Mouse (Mus musculus): Measurements from ENCODE around the gene Ints4.

Gene Ints4

GRCm38 (mm10) chr7:97546462-97546861 lies 65.7 kb downstream of the Ints4 start:
- DNase-seq (ENCODE audit: low spot score): no peak

GRCm38 (mm10) chr7:97549301-97549700 lies 68.5 kb downstream of the Ints4 start:
- no peak for DNase-seq (ENCODE audit: low spot score)

GRCm38 (mm10) chr7:97550673-97551072 lies 69.9 kb downstream of the Ints4 start:
- DNase-seq (ENCODE audit: low spot score): no peak

- no peak for DNase-seq (ENCODE audit: low spot score)
These were observed 82.8 kb downstream of the Ints4 start for GRCm38 (mm10) chr7:97563576-97563975.

- DNase-seq (ENCODE audit: low spot score): no peak
These were observed 88.6 kb downstream of the Ints4 start for GRCm38 (mm10) chr7:97569372-97569771.

- DNase-seq (ENCODE audit: low spot score): no peak
These were observed 89.6 kb downstream of the Ints4 start for GRCm38 (mm10) chr7:97570389-97570788.

- DNase-seq (ENCODE audit: low spot score): peak; percentile 29
These were observed 97.8 kb downstream of the Ints4 start for GRCm38 (mm10) chr7:97578361-97579066.

- peak; percentile 87 for DNase-seq (ENCODE audit: low spot score)
These were observed 98.6 kb downstream of the Ints4 start, which contains the start of the genes Aamdc and Rsf1 for GRCm38 (mm10) chr7:97579067-97579975. Gene Aamdc, minus strand, starts transcription at chr7:97579497. Gene Rsf1, plus strand, starts transcription at chr7:97579889.

GRCm38 (mm10) chr7:97579976-97580842 lies 99.5 kb downstream of the Ints4 start:
- DNase-seq (ENCODE audit: low spot score): no peak

GRCm38 (mm10) chr7:97580843-97581214 lies 100.1 kb downstream of the Ints4 start:
- DNase-seq (ENCODE audit: low spot score): peak; percentile 69

- no peak for DNase-seq (ENCODE audit: low spot score)
These were observed 107.8 kb downstream of the Ints4 start for GRCm38 (mm10) chr7:97588506-97588905.

GRCm38 (mm10) chr7:97590488-97590887 lies 109.7 kb downstream of the Ints4 start:
- no peak for DNase-seq (ENCODE audit: low spot score)

Data from layer of hippocampus, adult 9-10 months (tissue).